ENCODE assay signal across 13 mouse cellular contexts in genomic region chr12:103670344-103670743, GRCm38 (mm10). TPM values are rescaled to one million over a fixed set of nuclear protein-coding genes. Genes with fewer than 3 reads are reported as not detected.
DNase-seq lines count a peak whose midpoint lies in the region; ATAC-seq and TF ChIP-seq lines count a peak whose summit lies in the region.
"Had no signal": no experiment of that assay in that cellular context is flagged by ENCODE, and none has a peak within 500 bp of the region (broad histone marks: within the 10 kb centered on the region; RNA-seq: fewer than 3 reads in every experiment).

No protein-coding gene starts in this region.

- H3K4me3 ChIP-seq in forebrain, postnatal 0 days (ENCODE audit: low read depth, low read length): no peak overlapping the region
- H3K4me3 ChIP-seq in forebrain, embryonic 13.5 days: no peak overlapping the region
- no peak overlapping the region for H3K4me3 ChIP-seq in lung, postnatal 0 days (ENCODE audit: low read depth, low read length)
- H3K4me3 ChIP-seq: megakaryocyte, embryonic 14.5 days had no signal

- no peak for TF ChIP-seq CTCF in forebrain, postnatal 0 days (IDR thresholded peaks at IDR 0.05; ENCODE audit: low read depth)
- no peak for TF ChIP-seq CTCF in lung, postnatal 0 days (IDR thresholded peaks at IDR 0.05)

- H3K27me3 ChIP-seq in forebrain, postnatal 0 days (ENCODE audit: insufficient read depth, low read length): no peaks in the 10 kb centered on the region
- no peaks in the 10 kb centered on the region for H3K27me3 ChIP-seq in forebrain, embryonic 13.5 days
- no peaks in the 10 kb centered on the region for H3K27me3 ChIP-seq in lung, postnatal 0 days (replicated peaks; ENCODE audit: insufficient read depth, low read length)
- H3K27me3 ChIP-seq: megakaryocyte, embryonic 14.5 days had no signal

- ATAC-seq in forebrain, postnatal 0 days: peak; percentile 92
- no peak for ATAC-seq in forebrain, embryonic 13.5 days
- no peak for ATAC-seq in lung, postnatal 0 days
- ATAC-seq in monocyte, adult 5-6 weeks (replicated peaks; ENCODE audit: insufficient number of reproducible peaks, low FRiP score, low TSS enrichment, poor library complexity, severe bottlenecking): no peak

- no peaks in the 10 kb centered on the region for H3K4me1 ChIP-seq in forebrain, postnatal 0 days (ENCODE audit: insufficient read depth)
- H3K4me1 ChIP-seq in forebrain, embryonic 13.5 days: no peaks in the 10 kb centered on the region
- 0 out of 2 replicates have a peak, but pooled peaks cover 2% of the 10 kb centered on the region for H3K4me1 ChIP-seq in lung, postnatal 0 days (ENCODE audit: insufficient read depth, low read depth, low read length)
- H3K4me1 ChIP-seq: megakaryocyte, embryonic 14.5 days had no signal

- no peak overlapping the region for H3K4me2 ChIP-seq in forebrain, postnatal 0 days (ENCODE audit: low read depth)
- no peak overlapping the region for H3K4me2 ChIP-seq in forebrain, embryonic 13.5 days
- H3K4me2 ChIP-seq in lung, postnatal 0 days (replicated peaks; ENCODE audit: low read depth, low read length): no peak overlapping the region

- WGBS in forebrain, postnatal 0 days: 58% methylated on average over 5 of the region's 5 CpGs
- 87% methylated on average over 5 of the region's 5 CpGs for WGBS in forebrain, embryonic 13.5 days
- WGBS in lung, postnatal 0 days: 54% methylated on average over 5 of the region's 5 CpGs

- peak; percentile 84 for DNase-seq in forebrain, postnatal 0 days
- peak; percentile 43 for DNase-seq in brain, embryonic 18.5 days (ENCODE audit: low read depth, low spot score)
- peak; percentile 9 for DNase-seq in layer of hippocampus, adult 9-10 months (ENCODE audit: low spot score)
- peak; percentile 31 for DNase-seq in lung, postnatal 0 days (ENCODE audit: low spot score)
- DNase-seq in kidney, adult 18-20 months: no peak
- no peak for DNase-seq in thymus, postnatal 14 days
- DNase-seq: cerebellum, adult 11 months; kidney, postnatal 36 days had no signal

- no peaks in the 10 kb centered on the region for H3K9me3 ChIP-seq in forebrain, postnatal 0 days (ENCODE audit: low read length)
- 0 out of 2 replicates have a peak, but pooled peaks cover 5% of the 10 kb centered on the region for H3K9me3 ChIP-seq in forebrain, embryonic 13.5 days (replicated peaks)
- no peaks in the 10 kb centered on the region for H3K9me3 ChIP-seq in lung, postnatal 0 days (ENCODE audit: low read length)

- no peak overlapping the region for H3K9ac ChIP-seq in forebrain, postnatal 0 days
- no peak overlapping the region for H3K9ac ChIP-seq in forebrain, embryonic 13.5 days
- H3K9ac ChIP-seq in lung, postnatal 0 days (replicated peaks; ENCODE audit: low read depth): no peak overlapping the region

- H3K36me3 ChIP-seq in forebrain, postnatal 0 days (ENCODE audit: insufficient read depth): no peaks in the 10 kb centered on the region
- H3K36me3 ChIP-seq in forebrain, embryonic 13.5 days (ENCODE audit: poor library complexity, severe bottlenecking): no peaks in the 10 kb centered on the region
- no peaks in the 10 kb centered on the region for H3K36me3 ChIP-seq in lung, postnatal 0 days (ENCODE audit: insufficient read depth, low read length)

- H3K27ac ChIP-seq in forebrain, postnatal 0 days (ENCODE audit: low read depth, low read length): peak overlapping the region; percentile 15; the same call in 1 of the 2 replicates
- no peak overlapping the region for H3K27ac ChIP-seq in forebrain, embryonic 13.5 days
- H3K27ac ChIP-seq in lung, postnatal 0 days (ENCODE audit: low read length): no peak overlapping the region

- TF ChIP-seq EP300 in lung, postnatal 0 days (IDR thresholded peaks at IDR 0.05): no peak

RNA-seq across cellular contexts. Expression of gene Serpina16, which starts 5.6 kb away (rescaled TPM):
- not detected in 2 replicates for total RNA-seq in forebrain, postnatal 0 days (2014; rRNA removed)
- not detected in 2 replicates for polyA plus RNA-seq in forebrain, postnatal 0 days (2015; fragmentation: Nextera tagmentation; extraction: Ambion mirVana)
- polyA plus RNA-seq in forebrain, embryonic 13.5 days (2015; fragmentation: Nextera tagmentation; extraction: Ambion mirVana): not detected in 2 replicates
- not detected in 2 replicates for polyA plus RNA-seq in lung, postnatal 0 days (2015; fragmentation: Nextera tagmentation; extraction: Ambion mirVana)
- total RNA-seq in monocyte, adult 5-6 weeks (2017): not detected in 3 replicates
- polyA plus RNA-seq: heart, embryonic 16.5 days; thymus, postnatal 0 days had no signal

RNA-seq across cellular contexts. Expression of gene Serpina6, which starts 13.3 kb away (rescaled TPM):
- total RNA-seq in forebrain, postnatal 0 days (2014; rRNA removed): not detected in 2 replicates
- 0.11 TPM in 1 of 2 replicates, not detected in the other for polyA plus RNA-seq in forebrain, postnatal 0 days (2015; fragmentation: Nextera tagmentation; extraction: Ambion mirVana)
- 0.92 TPM in 1 of 2 replicates, not detected in the other for polyA plus RNA-seq in forebrain, embryonic 13.5 days (2015; fragmentation: Nextera tagmentation; extraction: Ambion mirVana)
- not detected in 2 replicates for polyA plus RNA-seq in lung, postnatal 0 days (2015; fragmentation: Nextera tagmentation; extraction: Ambion mirVana)
- not detected in 3 replicates for total RNA-seq in monocyte, adult 5-6 weeks (2017)

RNA-seq across cellular contexts. Expression of gene Serpina1f, which starts 25.0 kb away (rescaled TPM):
- total RNA-seq in forebrain, postnatal 0 days (2014; rRNA removed): not detected in 2 replicates
- polyA plus RNA-seq in forebrain, postnatal 0 days (2015; fragmentation: Nextera tagmentation; extraction: Ambion mirVana): not detected in 2 replicates
- not detected in 2 replicates for polyA plus RNA-seq in forebrain, embryonic 13.5 days (2015; fragmentation: Nextera tagmentation; extraction: Ambion mirVana)
- not detected in 2 replicates for polyA plus RNA-seq in lung, postnatal 0 days (2015; fragmentation: Nextera tagmentation; extraction: Ambion mirVana)
- not detected in 3 replicates for total RNA-seq in monocyte, adult 5-6 weeks (2017)
- polyA plus RNA-seq: heart, embryonic 16.5 days; thymus, postnatal 0 days had no signal

RNA-seq across cellular contexts. Expression of gene Serpina10, which starts 39.1 kb away (rescaled TPM):
- total RNA-seq in forebrain, postnatal 0 days (2014; rRNA removed): not detected in 2 replicates
- 0.04 TPM in 1 of 2 replicates, not detected in the other for polyA plus RNA-seq in forebrain, postnatal 0 days (2015; fragmentation: Nextera tagmentation; extraction: Ambion mirVana)
- polyA plus RNA-seq in forebrain, embryonic 13.5 days (2015; fragmentation: Nextera tagmentation; extraction: Ambion mirVana): not detected in 2 replicates
- polyA plus RNA-seq in lung, postnatal 0 days (2015; fragmentation: Nextera tagmentation; extraction: Ambion mirVana): 0.20 and 0.62 TPM in 2 replicates
- not detected in 3 replicates for total RNA-seq in monocyte, adult 5-6 weeks (2017)
- polyA plus RNA-seq: heart, embryonic 16.5 days had no signal

Comparison
In these comparisons a context has a peak if more than half of its experiments do, and no peak if none do; other contexts are left out.
1. DNase-seq: peak in forebrain, postnatal 0 days (single experiment), brain, embryonic 18.5 days (single experiment), layer of hippocampus, adult 9-10 months (single experiment) and lung, postnatal 0 days (single experiment); none in kidney, adult 18-20 months (single experiment) and thymus, postnatal 14 days (single experiment).